Mouse (Mus musculus) kidney, postnatal 14 days (tissue): ENCODE measurements at regions not wholly inside any gene's neighbourhood (a gene's known extent, or its start where the extent isn't known, plus 50 kb on each side); places are given as distances from the start of the nearest gene placed in this dataset.

Experiments used
- DNase-seq: peaks from one replicate; pipeline ENCODE4 v3.0.0; 2022; ENCODE audit warnings: mixed read lengths

DNA sequence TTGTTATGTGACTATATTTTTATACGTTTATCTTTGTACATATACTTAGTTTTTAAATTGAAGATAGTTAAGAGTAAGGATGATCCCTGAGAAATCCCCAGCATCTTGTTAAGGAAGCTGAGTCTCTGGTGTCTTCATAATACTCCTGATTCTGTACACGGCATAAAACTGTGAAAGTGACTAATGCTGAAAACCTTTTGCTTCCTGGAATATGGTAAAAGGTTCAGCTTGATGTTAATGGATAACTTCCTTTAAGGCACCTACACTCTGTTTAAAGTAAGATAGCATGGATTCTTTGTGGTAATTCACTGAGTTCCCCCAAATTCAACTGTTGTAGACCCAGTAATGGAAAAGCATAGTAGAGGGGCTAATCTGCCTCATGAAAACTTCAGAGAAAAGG lies 67.2 kb upstream of the Rgs1 start:
- DNase-seq = no peak

DNA sequence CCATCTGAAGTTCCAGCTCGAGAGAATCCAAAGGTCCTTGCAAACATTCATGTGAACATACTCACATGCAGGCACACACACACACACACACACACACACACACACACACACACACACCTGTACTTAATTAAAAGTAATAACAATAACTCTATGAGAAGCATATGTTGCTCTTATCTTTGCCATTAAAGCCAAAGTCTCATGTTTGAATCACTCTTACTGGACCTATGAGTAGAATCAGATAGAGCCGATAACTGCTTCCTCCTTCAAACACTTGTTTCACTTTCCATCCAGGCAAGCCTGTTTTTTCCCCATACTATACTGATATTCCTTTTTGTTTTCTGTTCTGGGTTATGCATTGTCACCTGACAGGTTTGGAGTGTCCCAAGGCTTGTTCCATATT lies 65.3 kb upstream of the Rgs1 start:
- no peak for DNase-seq

DNA sequence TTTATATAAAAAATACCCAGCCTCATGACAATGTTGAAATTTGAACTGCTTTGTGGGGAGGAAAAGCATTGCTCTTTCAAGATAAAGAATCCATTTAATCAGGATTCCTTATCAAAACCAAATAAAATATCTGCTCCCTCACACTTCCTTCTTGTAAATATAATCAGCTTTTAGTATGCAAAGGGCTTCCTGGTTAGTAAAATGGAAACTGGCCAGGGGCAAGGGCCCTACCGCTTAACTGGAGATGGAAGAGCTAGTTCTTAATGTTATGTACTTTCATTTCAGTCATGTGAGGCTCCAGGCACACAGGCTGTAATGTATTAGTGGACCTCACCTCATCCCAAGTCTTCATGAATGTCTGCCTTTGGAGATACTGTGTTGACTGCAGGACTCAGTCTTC lies 64.3 kb upstream of the Rgs1 start:
- DNase-seq = no peak

DNA sequence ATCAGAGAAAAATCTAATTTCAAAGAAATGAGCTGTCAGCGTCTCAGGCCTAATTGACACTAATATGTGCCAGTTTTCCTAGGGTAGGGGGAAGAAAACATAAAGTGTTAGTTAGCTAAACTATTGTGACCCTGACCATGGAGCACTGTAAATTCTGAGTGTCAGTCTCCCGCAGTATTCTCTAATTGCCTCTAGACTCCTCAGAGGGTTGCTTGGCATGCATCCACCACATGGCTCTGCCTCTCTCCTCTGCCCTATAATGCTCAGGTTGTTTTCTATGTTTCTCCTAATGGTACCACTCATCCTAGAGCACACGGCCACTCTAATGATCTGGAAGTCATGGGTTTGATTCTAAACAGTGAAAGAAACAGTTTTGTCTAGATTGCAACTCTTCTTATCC lies 60.9 kb upstream of the Rgs1 start:
- DNase-seq = no peak

DNA sequence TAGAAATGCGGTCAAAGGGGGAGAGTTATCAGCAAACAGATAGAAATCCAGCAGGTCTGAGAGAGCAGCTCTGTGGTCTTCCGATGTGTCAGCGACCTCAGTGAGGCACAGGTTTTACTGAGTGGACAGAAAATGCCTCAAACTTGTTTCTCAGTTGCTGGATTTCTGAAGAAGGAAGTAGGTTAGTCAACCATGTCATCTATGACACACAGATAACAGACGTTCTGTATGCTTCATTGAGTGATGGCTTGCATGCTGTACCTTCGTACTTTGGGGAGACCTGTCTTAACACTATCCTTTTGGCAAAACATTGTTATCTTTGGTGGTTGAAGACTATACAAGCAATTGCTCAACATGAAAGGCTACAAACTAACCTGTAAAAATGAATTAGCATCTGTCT lies 59.3 kb upstream of the Rgs1 start:
- DNase-seq = no peak

DNA sequence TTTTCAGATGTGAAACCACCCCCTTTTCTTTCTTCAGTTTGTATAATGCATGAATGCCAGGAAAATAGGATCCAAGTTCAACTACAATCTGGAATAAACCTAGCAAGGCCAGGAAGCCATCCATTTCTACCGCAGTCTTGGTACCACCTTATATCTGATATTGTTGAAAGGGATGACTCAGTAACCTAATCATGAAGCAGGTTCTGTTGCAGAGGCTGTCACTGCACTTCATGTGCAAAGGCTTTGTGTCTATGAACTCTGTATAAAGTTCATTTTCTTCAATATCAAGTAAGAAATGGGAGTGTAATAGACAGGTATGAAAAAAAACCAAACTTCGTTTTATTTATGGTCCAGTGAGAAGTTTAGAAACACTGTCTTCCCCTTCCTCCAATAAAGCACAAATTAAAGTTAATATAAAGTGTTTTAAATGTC lies 58.8 kb upstream of the Rgs1 start:
- DNase-seq = no peak

DNA sequence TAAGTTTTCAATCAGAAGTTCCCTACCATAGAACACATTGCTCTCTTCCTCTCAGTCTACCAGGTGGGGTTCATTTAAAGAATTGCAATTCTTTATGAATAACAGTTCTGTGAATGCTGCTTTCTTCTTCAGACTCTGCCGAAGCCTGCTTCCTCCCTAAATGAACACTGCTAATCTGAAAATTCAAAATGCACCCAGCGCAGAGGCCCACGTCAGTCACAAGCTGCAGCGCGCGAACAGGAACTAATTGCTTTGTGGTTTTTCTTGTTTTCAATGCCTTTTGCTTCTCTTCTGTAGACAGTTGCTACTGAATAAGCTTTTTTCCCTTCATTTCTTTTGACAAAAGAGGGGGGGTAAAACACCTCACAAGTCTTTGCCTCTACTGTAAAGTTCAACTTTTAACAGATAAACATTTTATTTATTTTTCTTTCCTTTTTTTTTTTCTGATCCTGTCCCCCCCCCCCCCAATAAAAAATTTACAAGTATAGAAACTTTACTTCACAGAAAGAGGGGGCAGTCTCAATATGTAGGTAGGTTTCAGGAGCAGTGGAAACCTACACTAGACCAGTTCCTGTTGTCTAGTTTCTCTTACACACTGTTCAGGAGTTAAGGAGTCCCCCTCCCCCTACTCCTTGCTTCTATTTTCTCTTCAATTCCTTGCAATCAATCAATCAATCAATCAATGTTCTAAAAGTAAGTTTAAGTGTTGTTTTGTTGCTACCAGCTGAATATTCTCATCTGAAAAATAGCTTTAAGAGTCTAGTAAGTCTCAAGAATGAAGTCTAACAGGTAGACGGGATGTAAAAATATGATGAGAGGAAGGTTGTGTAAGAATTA lies 58.2 kb upstream of the Rgs1 start:
- no peak for DNase-seq

DNA sequence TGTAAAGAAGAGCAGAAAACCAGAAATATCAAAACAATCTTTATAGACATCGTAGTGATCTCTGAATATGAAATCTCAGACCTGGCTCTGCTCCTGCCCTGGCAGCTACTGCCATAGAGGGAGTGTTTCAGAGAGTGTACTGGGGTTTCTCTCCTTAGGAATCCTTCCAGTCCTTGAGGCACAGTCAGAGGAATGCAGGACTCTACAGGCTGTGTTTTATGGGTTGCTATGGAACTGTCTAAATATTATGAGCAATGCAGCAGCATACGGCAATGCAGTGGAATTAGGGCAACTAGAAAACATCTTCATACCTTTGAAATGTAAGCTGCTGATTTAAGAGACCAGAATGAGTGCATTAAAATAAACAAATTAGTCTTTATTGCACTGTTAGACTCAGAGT lies 57.2 kb upstream of the Rgs1 start:
- DNase-seq = no peak

DNA sequence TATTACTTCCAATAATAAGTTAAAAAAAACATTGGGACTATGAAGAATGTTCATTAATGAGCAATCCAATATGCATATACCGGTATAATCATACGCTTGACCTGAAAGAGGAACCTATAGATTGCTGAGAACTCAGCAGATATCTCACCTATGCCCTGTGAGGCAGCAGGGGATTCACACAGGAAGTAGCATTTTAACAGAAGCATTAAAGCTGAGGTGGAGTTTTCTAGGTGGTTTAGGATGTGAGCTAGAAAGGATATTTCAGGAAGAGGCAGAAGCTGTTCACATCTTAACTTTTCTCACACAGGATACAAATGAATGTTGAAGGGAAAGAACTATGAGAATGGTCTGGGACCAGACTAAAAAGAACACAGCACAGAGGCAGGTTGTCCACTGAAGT lies 51.6 kb upstream of the Rgs1 start:
- no peak for DNase-seq
